In the genomic region with DNA sequence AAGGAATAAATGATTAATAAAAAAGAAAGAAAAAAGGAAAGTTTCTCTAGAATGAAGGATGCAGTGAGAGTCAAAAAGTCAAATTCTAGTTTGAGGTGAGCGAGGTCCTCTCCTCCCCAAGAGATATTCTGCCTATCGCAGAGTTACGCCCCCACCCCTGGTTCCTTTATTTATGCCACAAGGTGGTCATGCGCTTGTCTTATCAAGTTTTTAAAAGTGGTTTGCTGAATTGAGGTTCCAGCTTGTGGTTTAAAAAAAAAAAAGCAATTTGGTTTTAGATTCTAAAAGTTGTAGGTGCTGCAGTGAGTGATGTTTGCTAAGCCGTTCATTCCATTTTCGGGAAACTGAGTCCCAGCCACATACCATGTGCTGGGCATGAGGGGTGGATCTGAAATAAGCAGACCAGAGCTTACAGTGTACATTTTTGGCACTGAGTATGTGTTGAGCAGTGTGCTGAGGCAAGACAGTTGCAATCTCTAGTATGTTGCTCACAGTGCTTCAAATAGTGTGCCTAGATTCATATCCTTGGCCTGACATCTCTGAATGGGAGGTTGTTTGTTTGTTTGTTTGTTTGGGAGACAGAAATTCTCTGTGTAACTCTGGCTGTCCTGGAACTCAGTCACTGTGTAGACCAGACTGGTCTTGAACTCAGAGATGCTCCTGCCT, we compare ENCODE assay signal across 23 mouse cellular contexts. TPM values are rescaled to one million over a fixed set of nuclear protein-coding genes. Genes with fewer than 3 reads are reported as not detected.
DNase-seq lines count a peak whose midpoint lies in the region; TF ChIP-seq lines count a peak whose summit lies in the region.
"Had no signal": no experiment of that assay in that cellular context is flagged by ENCODE, and none has a peak within 500 bp of the region (broad histone marks: within the 10 kb centered on the region; RNA-seq: fewer than 3 reads in every experiment).

No protein-coding gene starts in this region.

- no peak overlapping the region for H3K4me3 ChIP-seq in kidney, adult 2 months (ENCODE audit: insufficient read depth, low read depth, low read length)
- no peak overlapping the region for H3K4me3 ChIP-seq in myocyte
- H3K4me3 ChIP-seq: forebrain, embryonic 10.5 days; forebrain, embryonic 13.5 days; gastrocnemius, adult 2 months; heart, embryonic 12.5 days; heart, embryonic 15.5 days had no signal

- no peak overlapping the region for H3K4me2 ChIP-seq in myocyte (ENCODE audit: low read depth)
- H3K4me2 ChIP-seq: forebrain, embryonic 13.5 days; heart, embryonic 12.5 days; heart, embryonic 15.5 days; hindbrain, embryonic 14.5 days had no signal

- peaks cover 26% of the 10 kb centered on the region for H3K4me1 ChIP-seq in kidney, adult 2 months (ENCODE audit: control insufficient read depth, insufficient read depth, low read length)
- H3K4me1 ChIP-seq: forebrain, embryonic 13.5 days; heart, embryonic 12.5 days; heart, embryonic 15.5 days had no signal

- no peaks in the 10 kb centered on the region for H3K27me3 ChIP-seq in kidney, adult 2 months (replicated peaks; ENCODE audit: control insufficient read depth, insufficient read depth, low read length)
- H3K27me3 ChIP-seq in myocyte (ENCODE audit: control insufficient read depth, insufficient read depth, insufficient read length): no peaks in the 10 kb centered on the region
- H3K27me3 ChIP-seq: forebrain, embryonic 13.5 days; heart, embryonic 12.5 days; heart, embryonic 15.5 days had no signal

- no peak overlapping the region for H3ac ChIP-seq in myocyte (ENCODE audit: control insufficient read depth, insufficient read length)

- H3K36me3 ChIP-seq in kidney, adult 2 months (ENCODE audit: control insufficient read depth, insufficient read depth, low read length): no peaks in the 10 kb centered on the region
- no peaks in the 10 kb centered on the region for H3K36me3 ChIP-seq in myocyte (ENCODE audit: control insufficient read depth, insufficient read depth)
- H3K36me3 ChIP-seq: forebrain, embryonic 10.5 days; heart, embryonic 12.5 days; heart, embryonic 15.5 days had no signal

- TF ChIP-seq CTCF in kidney, adult 2 months (conservative IDR thresholded peaks at IDR 0.05; ENCODE audit: insufficient read depth, insufficient read length, low read depth, low read length): no peak

- 95% methylated on average over 6 of the region's 6 CpGs for WGBS in kidney, adult 2 months

- peak overlapping the region; percentile 61 for H3K27ac ChIP-seq in kidney, adult 2 months (ENCODE audit: insufficient read depth, low read depth, low read length)
- H3K27ac ChIP-seq: forebrain, embryonic 10.5 days; forebrain, embryonic 13.5 days; heart, embryonic 15.5 days; hindbrain, embryonic 14.5 days; hindbrain, postnatal 0 days had no signal

- no peak for TF ChIP-seq POLR2A in kidney, adult 2 months (IDR thresholded peaks at IDR 0.05; ENCODE audit: low read depth, low read length)
- TF ChIP-seq POLR2A in myocyte (IDR thresholded peaks at IDR 0.05; ENCODE audit: insufficient read length, low read depth): no peak

- H3K79me2 ChIP-seq in myocyte (ENCODE audit: control insufficient read depth, insufficient read depth): no peaks in the 10 kb centered on the region

- DNase-seq in kidney, adult 2 months: no peak
- DNase-seq in kidney, adult 9 months: no peak
- DNase-seq in MEL-GATA-1-ER (ENCODE audit: extremely low read depth, low read depth): peak; percentile 70
- DNase-seq in spleen, adult 18-20 months: no peak
- no peak for DNase-seq in gastrocnemius, adult 18-20 months (ENCODE audit: low spot score)
- DNase-seq: adrenal gland, adult 8-10 months; adrenal gland, postnatal 25 days; cerebellum, adult 11-12 months; cerebellum, adult 8-10 months; cerebellum, postnatal 10 days; cerebellum, postnatal 36 days; gastrocnemius, adult 2 months; gastrocnemius, postnatal 14 days; heart, adult 18-20 months; heart, postnatal 10 days; heart, postnatal 36 days had no signal

TF ChIP-seq in myocyte, 11 proteins besides CTCF, POLR2A, EP300 and RAD21:
- TF ChIP-seq MYOD1 (IDR thresholded peaks at IDR 0.05; ENCODE audit: control insufficient read depth in 1 of 3, insufficient read length in 2 of 3, low read depth in 2 of 3): no peak
- TF ChIP-seq CEBPB (IDR thresholded peaks at IDR 0.05; ENCODE audit: insufficient read depth, poor library complexity, severe bottlenecking): peak; percentile 70; the same call in 1 of the 2 replicates

RNA-seq across cellular contexts. Expression of a gene that starts 8.0 kb away (rescaled TPM):
- polyA plus RNA-seq in kidney, adult 2 months (2012; rRNA removed): 11.5 and 11.9 TPM in 2 replicates
- 4.3 TPM for polyA plus RNA-seq in myocyte (2012; fragmentation: generic; extraction: Trizol)
- 1 to 10 TPM; 4.3 to 9.6 TPM for total RNA-seq in gastrocnemius, adult 18-20 months (2021)
